Mouse (Mus musculus): ENCODE measurements at regions not wholly inside any gene's neighbourhood (a gene's known extent, or its start where the extent isn't known, plus 50 kb on each side); places are given as distances from the start of the nearest gene placed in this dataset.

- Histone ChIP-seq H3K9me3 (ENCODE audit: control insufficient read depth, low read length) (no peaks in the 10 kb centered on the region), H3K27me3 (ENCODE audit: control insufficient read depth, insufficient read depth, low read length) (no peaks in the 10 kb centered on the region), H3K27ac (ENCODE audit: low read depth, low read length) (no peak overlapping the region), H3K4me2 (ENCODE audit: low read depth) (no peak overlapping the region), H3K4me1 (ENCODE audit: control insufficient read depth, insufficient read depth, low read length) (no peaks in the 10 kb centered on the region), H3K36me3 (ENCODE audit: control insufficient read depth, insufficient read depth, low read length) (no peaks in the 10 kb centered on the region), H3K4me3 (ENCODE audit: low read depth, low read length) (no peak overlapping the region), H3K9ac (ENCODE audit: low read length) (no peak overlapping the region)
- 62% methylated on average over 17 of the region's 17 CpGs for WGBS
- DNase-seq (ENCODE audit: low spot score) (peak; percentile 11), ATAC-seq (ENCODE audit: insufficient read depth, low FRiP score, low TSS enrichment) (no peak)
Observed at GRCm38 (mm10) chr14:62144385-62145030, 147.9 kb upstream of the Rnaseh2b start.

- Histone ChIP-seq H3K4me1 (ENCODE audit: control insufficient read depth, insufficient read depth, low read length) (no peaks in the 10 kb centered on the region), H3K9ac (ENCODE audit: low read length) (no peak overlapping the region), H3K4me2 (ENCODE audit: low read depth) (no peak overlapping the region), H3K36me3 (ENCODE audit: control insufficient read depth, insufficient read depth, low read length) (no peaks in the 10 kb centered on the region), H3K27ac (ENCODE audit: low read depth, low read length) (no peak overlapping the region), H3K9me3 (ENCODE audit: control insufficient read depth, low read length) (no peaks in the 10 kb centered on the region), H3K4me3 (ENCODE audit: low read depth, low read length) (no peak overlapping the region), H3K27me3 (ENCODE audit: control insufficient read depth, insufficient read depth, low read length) (no peaks in the 10 kb centered on the region)
- DNase-seq (ENCODE audit: low spot score) (no peak), ATAC-seq (ENCODE audit: insufficient read depth, low FRiP score, low TSS enrichment) (no peak)
- WGBS, result 62% methylated on average over 7 of the region's 7 CpGs
Observed at GRCm38 (mm10) chr14:62157038-62157716, 135.2 kb upstream of the Rnaseh2b start.

- no peak for ATAC-seq (ENCODE audit: insufficient read depth, low FRiP score, low TSS enrichment)
- H3K9ac ChIP-seq (ENCODE audit: low read length), result no peak overlapping the region
- no peak overlapping the region for H3K4me3 ChIP-seq (ENCODE audit: low read depth, low read length)
- H3K4me2 ChIP-seq (ENCODE audit: low read depth), result no peak overlapping the region
- no peak overlapping the region for H3K27ac ChIP-seq (ENCODE audit: low read depth, low read length)
- no peaks in the 10 kb centered on the region for H3K9me3 ChIP-seq (ENCODE audit: control insufficient read depth, low read length)
- DNase-seq (ENCODE audit: low spot score), result no peak
- WGBS, result 80% methylated on average over 2 of the region's 2 CpGs
- no peaks in the 10 kb centered on the region for H3K27me3 ChIP-seq (ENCODE audit: control insufficient read depth, insufficient read depth, low read length)
- H3K36me3 ChIP-seq (ENCODE audit: control insufficient read depth, insufficient read depth, low read length), result no peaks in the 10 kb centered on the region
- H3K4me1 ChIP-seq (ENCODE audit: control insufficient read depth, insufficient read depth, low read length), result no peaks in the 10 kb centered on the region
Observed at GRCm38 (mm10) chr14:62159690-62160089, 132.7 kb upstream of the Rnaseh2b start.

- Histone ChIP-seq H3K4me1 (ENCODE audit: control insufficient read depth, insufficient read depth, low read length) (no peaks in the 10 kb centered on the region), H3K27me3 (ENCODE audit: control insufficient read depth, insufficient read depth, low read length) (no peaks in the 10 kb centered on the region), H3K36me3 (ENCODE audit: control insufficient read depth, insufficient read depth, low read length) (no peaks in the 10 kb centered on the region), H3K27ac (ENCODE audit: low read depth, low read length) (no peak overlapping the region), H3K4me3 (ENCODE audit: low read depth, low read length) (no peak overlapping the region), H3K9me3 (ENCODE audit: control insufficient read depth, low read length) (no peaks in the 10 kb centered on the region), H3K9ac (ENCODE audit: low read length) (no peak overlapping the region), H3K4me2 (ENCODE audit: low read depth) (no peak overlapping the region)
- no peak for DNase-seq (ENCODE audit: low spot score)
- ATAC-seq (ENCODE audit: insufficient read depth, low FRiP score, low TSS enrichment), result no peak
- WGBS, result 57% methylated on average over 12 of the region's 12 CpGs
Observed at GRCm38 (mm10) chr14:62163120-62163796, 129.1 kb upstream of the Rnaseh2b start.

- H3K4me2 ChIP-seq (ENCODE audit: low read depth), result no peak overlapping the region
- ATAC-seq (ENCODE audit: insufficient read depth, low FRiP score, low TSS enrichment), result no peak
Observed at GRCm38 (mm10) chr14:62164918-62165317, 127.5 kb upstream of the Rnaseh2b start.

GRCm38 (mm10) chr14:62166006-62166405 is 126.4 kb upstream of the Rnaseh2b start:
- H3K27me3 ChIP-seq (ENCODE audit: control insufficient read depth, insufficient read depth, low read length), result no peaks in the 10 kb centered on the region
- H3K4me1 ChIP-seq (ENCODE audit: control insufficient read depth, insufficient read depth, low read length), result no peaks in the 10 kb centered on the region
- no peak overlapping the region for H3K27ac ChIP-seq (ENCODE audit: low read depth, low read length)
- DNase-seq (ENCODE audit: low spot score) (no peak), ATAC-seq (ENCODE audit: insufficient read depth, low FRiP score, low TSS enrichment) (no peak)
- WGBS, result 84% methylated on average over 1 of the region's 1 CpGs
- no peak overlapping the region for H3K9ac ChIP-seq (ENCODE audit: low read length)
- no peak overlapping the region for H3K4me3 ChIP-seq (ENCODE audit: low read depth, low read length)
- H3K4me2 ChIP-seq (ENCODE audit: low read depth), result no peak overlapping the region
- H3K9me3 ChIP-seq (ENCODE audit: control insufficient read depth, low read length), result no peaks in the 10 kb centered on the region
- H3K36me3 ChIP-seq (ENCODE audit: control insufficient read depth, insufficient read depth, low read length), result no peaks in the 10 kb centered on the region

More at GRCm38 (mm10) chr14:62164918-62165317, 127.5 kb upstream of the Rnaseh2b start:
- H3K9ac ChIP-seq (ENCODE audit: low read length), result no peak overlapping the region
- H3K36me3 ChIP-seq (ENCODE audit: control insufficient read depth, insufficient read depth, low read length), result no peaks in the 10 kb centered on the region
- no peak for DNase-seq (ENCODE audit: low spot score)
- no peaks in the 10 kb centered on the region for H3K27me3 ChIP-seq (ENCODE audit: control insufficient read depth, insufficient read depth, low read length)
- no peak overlapping the region for H3K4me3 ChIP-seq (ENCODE audit: low read depth, low read length)
- 79% methylated on average over 4 of the region's 4 CpGs for WGBS
- H3K9me3 ChIP-seq (ENCODE audit: control insufficient read depth, low read length), result no peaks in the 10 kb centered on the region
- H3K4me1 ChIP-seq (ENCODE audit: control insufficient read depth, insufficient read depth, low read length), result no peaks in the 10 kb centered on the region
- no peak overlapping the region for H3K27ac ChIP-seq (ENCODE audit: low read depth, low read length)

- DNase-seq (ENCODE audit: low spot score) (no peak), ATAC-seq (ENCODE audit: insufficient read depth, low FRiP score, low TSS enrichment) (no peak)
- no peaks in the 10 kb centered on the region for H3K4me1 ChIP-seq (ENCODE audit: control insufficient read depth, insufficient read depth, low read length)
- H3K4me3 ChIP-seq (ENCODE audit: low read depth, low read length), result no peak overlapping the region
- H3K27me3 ChIP-seq (ENCODE audit: control insufficient read depth, insufficient read depth, low read length), result no peaks in the 10 kb centered on the region
- no peaks in the 10 kb centered on the region for H3K9me3 ChIP-seq (ENCODE audit: control insufficient read depth, low read length)
- no peaks in the 10 kb centered on the region for H3K36me3 ChIP-seq (ENCODE audit: control insufficient read depth, insufficient read depth, low read length)
- 54% methylated on average over 5 of the region's 5 CpGs for WGBS
- H3K9ac ChIP-seq (ENCODE audit: low read length), result no peak overlapping the region
- no peak overlapping the region for H3K27ac ChIP-seq (ENCODE audit: low read depth, low read length)
- H3K4me2 ChIP-seq (ENCODE audit: low read depth), result no peak overlapping the region
Observed at GRCm38 (mm10) chr14:62166596-62166995, 125.8 kb upstream of the Rnaseh2b start.

GRCm38 (mm10) chr14:62167090-62167489 is 125.3 kb upstream of the Rnaseh2b start:
- no peaks in the 10 kb centered on the region for H3K4me1 ChIP-seq (ENCODE audit: control insufficient read depth, insufficient read depth, low read length)
- WGBS, result 85% methylated on average over 6 of the region's 6 CpGs
- DNase-seq (ENCODE audit: low spot score) (no peak), ATAC-seq (ENCODE audit: insufficient read depth, low FRiP score, low TSS enrichment) (no peak)
- no peaks in the 10 kb centered on the region for H3K27me3 ChIP-seq (ENCODE audit: control insufficient read depth, insufficient read depth, low read length)
- H3K4me2 ChIP-seq (ENCODE audit: low read depth), result no peak overlapping the region
- H3K9ac ChIP-seq (ENCODE audit: low read length), result no peak overlapping the region
- no peak overlapping the region for H3K27ac ChIP-seq (ENCODE audit: low read depth, low read length)
- no peak overlapping the region for H3K4me3 ChIP-seq (ENCODE audit: low read depth, low read length)
- H3K36me3 ChIP-seq (ENCODE audit: control insufficient read depth, insufficient read depth, low read length), result no peaks in the 10 kb centered on the region
- H3K9me3 ChIP-seq (ENCODE audit: control insufficient read depth, low read length), result no peaks in the 10 kb centered on the region

- Histone ChIP-seq H3K9ac (ENCODE audit: low read length) (no peak overlapping the region), H3K27ac (ENCODE audit: low read depth, low read length) (no peak overlapping the region), H3K4me2 (ENCODE audit: low read depth) (no peak overlapping the region), H3K36me3 (ENCODE audit: control insufficient read depth, insufficient read depth, low read length) (no peaks in the 10 kb centered on the region), H3K27me3 (ENCODE audit: control insufficient read depth, insufficient read depth, low read length) (no peaks in the 10 kb centered on the region), H3K4me3 (ENCODE audit: low read depth, low read length) (no peak overlapping the region), H3K4me1 (ENCODE audit: control insufficient read depth, insufficient read depth, low read length) (no peaks in the 10 kb centered on the region), H3K9me3 (ENCODE audit: control insufficient read depth, low read length) (no peaks in the 10 kb centered on the region)
- 89% methylated on average over 6 of the region's 6 CpGs for WGBS
- ATAC-seq (ENCODE audit: insufficient read depth, low FRiP score, low TSS enrichment) (no peak), DNase-seq (ENCODE audit: low spot score) (no peak)
Observed at GRCm38 (mm10) chr14:62168711-62169110, 123.7 kb upstream of the Rnaseh2b start.
